Mouse (Mus musculus): ENCODE results near the gene Fgfr3. TPM values are rescaled to one million over a fixed set of nuclear protein-coding genes. Genes with fewer than 3 reads are reported as not detected.

Fgfr3 gene
- polyA plus RNA-seq, 1 experiment: 4.0 TPM

DNA sequence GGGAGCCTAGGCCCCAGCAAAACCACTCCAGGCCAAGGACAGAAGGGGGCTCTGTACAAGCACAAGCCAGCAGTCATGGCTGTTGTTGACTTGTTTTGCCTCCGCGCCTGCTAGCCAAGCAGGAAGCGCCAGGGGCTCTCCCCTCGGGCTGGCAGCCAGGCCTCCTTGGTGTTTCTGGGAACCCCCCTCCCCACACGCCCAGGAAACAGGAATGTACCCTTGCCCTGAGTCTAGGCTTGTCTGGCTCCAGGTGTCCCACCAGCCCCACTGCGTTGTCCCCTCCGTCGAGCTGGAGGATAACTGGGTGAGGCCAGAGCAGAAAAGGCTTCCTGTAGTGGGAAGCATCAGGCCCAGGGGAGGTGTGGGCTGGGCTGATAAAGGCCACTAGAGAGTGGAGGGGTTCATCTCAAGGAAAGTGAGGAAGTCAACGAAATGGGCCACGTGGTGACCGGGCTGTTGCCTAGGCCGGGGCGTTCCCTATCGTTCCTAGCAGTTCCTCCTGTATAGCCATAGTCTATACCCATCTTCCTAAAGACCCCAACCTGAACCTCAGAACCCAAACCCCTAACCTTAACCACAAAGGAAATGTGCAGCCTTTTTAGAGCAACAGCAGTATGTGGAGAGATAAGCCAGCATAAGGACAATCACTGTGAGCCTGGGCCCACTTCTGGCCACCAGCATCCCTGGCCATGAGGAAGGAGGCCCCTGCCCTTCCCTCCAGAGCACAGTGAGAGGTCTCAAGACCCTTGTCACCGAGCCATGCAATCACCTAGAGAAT lies 39.7 kb upstream of the Fgfr3 start:
- Histone ChIP-seq H3K9ac (ENCODE audit: low read depth, poor library complexity, severe bottlenecking) (no peak overlapping the region), H3K4me3 (ENCODE audit: low read depth, low read length) (no peak overlapping the region), H3K27ac (ENCODE audit: insufficient read depth, low read length) (no peak overlapping the region), H3K4me1 (ENCODE audit: control insufficient read depth, insufficient read depth, low read length) (no peaks in the 10 kb centered on the region), H3K9me3 (replicated peaks; ENCODE audit: control insufficient read depth, insufficient read depth, low read length, poor library complexity, severe bottlenecking) (no peaks in the 10 kb centered on the region), H3K36me3 (ENCODE audit: control insufficient read depth, insufficient read depth, low read length, poor library complexity, severe bottlenecking) (no peaks in the 10 kb centered on the region), H3K27me3 (ENCODE audit: control insufficient read depth, insufficient read depth, low read length, poor library complexity, severe bottlenecking) (no peaks in the 10 kb centered on the region)
- TF ChIP-seq CTCF (IDR thresholded peaks at IDR 0.05; ENCODE audit: low read depth, low read length): no peak
- no peak for TF ChIP-seq EP300 (IDR thresholded peaks at IDR 0.05; ENCODE audit: insufficient read depth, low read depth, low read length)
- no peak for TF ChIP-seq POLR2A (IDR thresholded peaks at IDR 0.05; ENCODE audit: insufficient read depth, low read length)

DNA sequence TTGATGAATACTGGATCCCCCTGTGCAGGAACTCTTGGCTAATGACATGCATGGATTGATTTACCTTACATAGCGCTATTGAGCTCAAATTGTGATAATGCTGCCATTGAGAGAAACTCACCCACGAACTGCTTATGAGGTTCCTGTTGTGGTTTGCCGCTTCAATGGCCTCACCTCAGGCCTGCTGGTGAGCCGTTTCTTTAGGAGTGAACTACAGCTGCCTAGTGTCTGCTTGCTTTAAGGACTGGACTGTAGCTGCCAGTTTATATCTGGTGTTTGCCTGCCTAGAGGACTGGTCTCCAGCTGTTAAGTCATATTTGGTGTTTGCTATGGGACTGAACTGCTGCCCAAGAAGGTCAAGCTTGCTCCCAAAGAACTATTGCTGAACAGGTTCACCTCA lies 38.5 kb upstream of the Fgfr3 start:
- Histone ChIP-seq H3K27ac (ENCODE audit: insufficient read depth, low read length) (no peak overlapping the region), H3K4me3 (ENCODE audit: low read depth, low read length) (no peak overlapping the region), H3K27me3 (ENCODE audit: control insufficient read depth, insufficient read depth, low read length, poor library complexity, severe bottlenecking) (no peaks in the 10 kb centered on the region), H3K9ac (ENCODE audit: low read depth, poor library complexity, severe bottlenecking) (no peak overlapping the region), H3K4me1 (ENCODE audit: control insufficient read depth, insufficient read depth, low read length) (no peaks in the 10 kb centered on the region), H3K36me3 (ENCODE audit: control insufficient read depth, insufficient read depth, low read length, poor library complexity, severe bottlenecking) (no peaks in the 10 kb centered on the region), H3K9me3 (replicated peaks; ENCODE audit: control insufficient read depth, insufficient read depth, low read length, poor library complexity, severe bottlenecking) (no peaks in the 10 kb centered on the region)
- TF ChIP-seq CTCF (IDR thresholded peaks at IDR 0.05; ENCODE audit: low read depth, low read length) (no peak), EP300 (IDR thresholded peaks at IDR 0.05; ENCODE audit: insufficient read depth, low read depth, low read length) (no peak), POLR2A (IDR thresholded peaks at IDR 0.05; ENCODE audit: insufficient read depth, low read length) (no peak)

DNA sequence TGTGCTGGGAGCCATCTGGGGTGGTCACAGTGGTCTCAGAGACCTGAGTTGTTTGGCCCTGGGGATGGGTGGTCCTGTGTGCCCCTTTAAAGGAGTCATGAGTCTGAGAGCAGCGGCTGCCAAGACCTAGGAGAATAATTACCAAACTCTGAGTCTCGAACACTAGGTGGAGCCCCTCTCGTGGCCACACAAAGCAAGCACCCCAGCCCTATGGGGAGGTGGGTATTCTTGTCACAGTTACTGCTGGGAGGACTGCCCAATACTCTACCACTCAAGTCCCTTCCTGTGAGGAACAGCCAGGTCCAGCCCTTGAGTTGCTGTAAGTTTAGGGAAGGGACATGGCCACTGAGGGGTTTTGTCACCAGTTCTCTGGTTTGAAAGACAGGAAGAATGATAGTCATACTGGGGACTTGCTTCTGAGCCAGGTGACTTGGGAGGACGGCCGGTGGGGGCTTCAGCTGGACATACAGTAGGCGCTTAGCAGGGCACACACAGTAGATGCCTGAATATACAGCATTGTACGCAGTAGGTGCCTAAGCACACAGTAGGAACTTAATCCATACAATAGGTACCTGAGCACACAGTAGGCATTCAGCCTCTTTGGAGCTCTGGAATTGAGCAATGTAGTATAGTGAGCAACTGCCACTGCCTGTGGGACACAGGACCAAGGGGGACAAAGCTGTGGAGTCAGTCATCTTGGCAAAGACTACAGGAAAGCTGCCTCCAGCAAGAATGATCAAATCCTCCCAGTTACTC lies 37.4 kb upstream of the Fgfr3 start:
- no peak overlapping the region for H3K27ac ChIP-seq (ENCODE audit: insufficient read depth, low read length)

DNA sequence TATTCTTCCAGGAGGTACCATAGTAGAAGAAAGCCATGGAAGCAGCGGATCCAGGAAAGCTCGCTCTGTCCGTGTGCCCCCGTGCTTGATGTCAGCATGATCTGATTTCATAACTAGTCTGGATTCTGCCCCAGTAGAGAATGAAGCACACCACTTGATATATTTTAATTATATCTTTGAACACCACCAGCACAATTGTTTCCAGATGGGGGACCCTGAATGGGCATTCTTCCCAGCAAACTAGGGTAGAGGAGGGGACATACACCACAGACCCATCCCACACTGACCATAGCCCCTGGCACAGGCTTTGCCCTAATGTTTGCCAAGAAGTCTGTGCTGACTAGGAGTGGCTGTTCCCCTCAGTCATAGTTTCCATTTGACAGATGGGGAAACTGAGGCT lies 36.5 kb upstream of the Fgfr3 start:
- no peaks in the 10 kb centered on the region for H3K27me3 ChIP-seq (ENCODE audit: control insufficient read depth, insufficient read depth, low read length, poor library complexity, severe bottlenecking)
- no peak overlapping the region for H3K27ac ChIP-seq (ENCODE audit: insufficient read depth, low read length)
- no peak overlapping the region for H3K4me3 ChIP-seq (ENCODE audit: low read depth, low read length)
- peaks cover 2% of the 10 kb centered on the region for H3K4me1 ChIP-seq (ENCODE audit: control insufficient read depth, insufficient read depth, low read length)
- H3K9ac ChIP-seq (ENCODE audit: low read depth, poor library complexity, severe bottlenecking): no peak overlapping the region
- no peak for TF ChIP-seq POLR2A (IDR thresholded peaks at IDR 0.05; ENCODE audit: insufficient read depth, low read length)
- H3K36me3 ChIP-seq (ENCODE audit: control insufficient read depth, insufficient read depth, low read length, poor library complexity, severe bottlenecking): no peaks in the 10 kb centered on the region
- H3K9me3 ChIP-seq (replicated peaks; ENCODE audit: control insufficient read depth, insufficient read depth, low read length, poor library complexity, severe bottlenecking): no peaks in the 10 kb centered on the region

More for the DNA sequence above, 37.4 kb upstream of the Fgfr3 start:
- Histone ChIP-seq H3K4me1 (ENCODE audit: control insufficient read depth, insufficient read depth, low read length) (no peaks in the 10 kb centered on the region), H3K27me3 (ENCODE audit: control insufficient read depth, insufficient read depth, low read length, poor library complexity, severe bottlenecking) (no peaks in the 10 kb centered on the region), H3K36me3 (ENCODE audit: control insufficient read depth, insufficient read depth, low read length, poor library complexity, severe bottlenecking) (no peaks in the 10 kb centered on the region), H3K4me3 (ENCODE audit: low read depth, low read length) (no peak overlapping the region), H3K9me3 (replicated peaks; ENCODE audit: control insufficient read depth, insufficient read depth, low read length, poor library complexity, severe bottlenecking) (no peaks in the 10 kb centered on the region), H3K9ac (ENCODE audit: low read depth, poor library complexity, severe bottlenecking) (no peak overlapping the region)
- TF ChIP-seq CTCF (IDR thresholded peaks at IDR 0.05; ENCODE audit: low read depth, low read length): peak; percentile 68
- no peak for TF ChIP-seq POLR2A (IDR thresholded peaks at IDR 0.05; ENCODE audit: insufficient read depth, low read length)

DNA sequence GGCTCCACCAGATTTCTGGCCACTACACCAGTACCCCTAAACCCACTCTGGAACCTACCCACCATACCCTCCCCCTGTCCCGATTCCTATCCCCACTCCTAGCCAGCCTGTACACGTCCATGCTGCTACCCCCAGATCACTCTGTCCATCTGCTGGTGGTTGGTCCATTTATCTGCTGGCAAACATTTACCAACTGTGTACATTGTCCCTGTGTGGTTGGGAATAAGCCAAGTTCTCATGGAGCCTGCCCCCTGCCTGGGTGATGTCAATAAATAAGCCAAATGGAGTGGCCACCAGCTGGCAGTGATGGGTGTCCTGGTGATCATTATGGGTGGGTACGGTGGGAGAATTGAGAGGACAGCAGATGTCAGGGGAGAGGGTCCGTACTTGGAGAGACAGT lies 34.3 kb upstream of the Fgfr3 start:
- Histone ChIP-seq H3K27me3 (ENCODE audit: control insufficient read depth, insufficient read depth, low read length, poor library complexity, severe bottlenecking) (no peaks in the 10 kb centered on the region), H3K4me1 (ENCODE audit: control insufficient read depth, insufficient read depth, low read length) (peaks cover 2% of the 10 kb centered on the region), H3K9me3 (replicated peaks; ENCODE audit: control insufficient read depth, insufficient read depth, low read length, poor library complexity, severe bottlenecking) (no peaks in the 10 kb centered on the region), H3K4me3 (ENCODE audit: low read depth, low read length) (no peak overlapping the region), H3K9ac (ENCODE audit: low read depth, poor library complexity, severe bottlenecking) (no peak overlapping the region), H3K27ac (ENCODE audit: insufficient read depth, low read length) (no peak overlapping the region), H3K36me3 (ENCODE audit: control insufficient read depth, insufficient read depth, low read length, poor library complexity, severe bottlenecking) (no peaks in the 10 kb centered on the region)
- TF ChIP-seq POLR2A (IDR thresholded peaks at IDR 0.05; ENCODE audit: insufficient read depth, low read length) (no peak), EP300 (IDR thresholded peaks at IDR 0.05; ENCODE audit: insufficient read depth, low read depth, low read length) (no peak), CTCF (IDR thresholded peaks at IDR 0.05; ENCODE audit: low read depth, low read length) (no peak)

All from ES-Bruce4 (cell line).